Mouse (Mus musculus) heart, embryonic 12.5 days (tissue): ENCODE measurements around the gene Agbl4. TPM values are rescaled to one million over a fixed set of nuclear protein-coding genes. Genes with fewer than 3 reads are reported as not detected.

Experiments used
- ATAC-seq: fragments of 200-750 bp; cut with Nextera tagmentation; 2 replicates; pipeline ENCODE4 v1.8.0; 2017; ENCODE audit warnings: moderate TSS enrichment, moderate library complexity; ENCODE audit not compliant: insufficient number of reproducible peaks, low FRiP score
- H3K27ac ChIP-seq: fragments of 300-500 bp; sonication (generic); 2 replicates; pipeline ENCODE4 v1.5.1; 2016; ENCODE audit warnings: mild to moderate bottlenecking, moderate library complexity; ENCODE audit not compliant: poor library complexity, severe bottlenecking
- H3K27me3 ChIP-seq: fragments of 300-500 bp; sonication (generic); replicated peaks from 2 replicates; pipeline ENCODE4 v1.6.1; 2016; ENCODE audit warnings: mild to moderate bottlenecking, moderate library complexity
- H3K36me3 ChIP-seq: fragments of 300-500 bp; sonication (generic); 2 replicates; pipeline ENCODE4 v1.6.1; 2016; ENCODE audit warnings: mild to moderate bottlenecking, moderate library complexity
- H3K4me1 ChIP-seq: fragments of 300-500 bp; sonication (generic); replicated peaks from 2 replicates; pipeline ENCODE4 v1.6.1; 2016; ENCODE audit warnings: mild to moderate bottlenecking
- H3K4me2 ChIP-seq: fragments of 300-500 bp; sonication (generic); 2 replicates; pipeline ENCODE4 v1.6.1; 2016; ENCODE audit warnings: mild to moderate bottlenecking, moderate library complexity
- H3K4me3 ChIP-seq: fragments of 300-500 bp; sonication (generic); 2 replicates; pipeline ENCODE4 v1.5.1; 2016; ENCODE audit warnings: mild to moderate bottlenecking
- H3K9ac ChIP-seq: fragments of 300-500 bp; sonication (generic); 2 replicates; pipeline ENCODE4 v1.6.1; 2016; ENCODE audit warnings: mild to moderate bottlenecking, moderate library complexity
- H3K9me3 ChIP-seq: fragments of 300-500 bp; sonication (generic); replicated peaks from 2 replicates; pipeline ENCODE4 v1.6.1; 2016; ENCODE audit warnings: mild to moderate bottlenecking, moderate library complexity
- WGBS: fragments of 180-500 bp; shearing (Covaris S2); methylation state at CpG from one replicate; pipeline ENCODE4 v1.1.7; 2016; 5-methylcytosine and 5-hydroxymethylcytosine counted together
- polyA plus RNA-seq: library from polyadenylated mRNA; unstranded; fragments of >200 nt; fragmentation: Nextera tagmentation; extraction: Ambion mirVana; gene quantifications from 2 replicates; pipeline ENCODE4 v1.2.1, GENCODE M21; 2016

Agbl4 gene
- polyA plus RNA-seq, 1 experiment from 2014 or later = 0.63 TPM

DNA sequence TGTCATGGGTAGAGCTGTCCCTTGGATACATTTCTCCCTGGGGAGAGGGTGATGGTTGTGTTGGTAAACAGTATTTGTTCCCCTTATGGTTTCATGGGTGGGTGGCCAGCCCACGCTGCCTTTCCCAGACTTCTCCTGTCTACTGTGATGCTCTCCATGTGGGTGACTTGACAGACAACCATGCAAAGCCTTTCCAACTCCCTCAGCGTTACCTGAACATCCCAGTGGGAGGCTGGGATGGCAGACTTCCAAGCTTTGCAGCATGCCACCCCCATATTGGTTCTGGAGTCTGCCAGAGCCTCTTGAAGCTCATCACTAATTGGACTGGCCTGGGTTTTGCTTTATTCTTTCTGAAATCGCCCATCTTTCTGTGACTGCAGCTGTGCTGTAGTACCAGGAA is 1101.3 kb downstream of the Agbl4 start:
- no peak for ATAC-seq
- Histone ChIP-seq H3K9me3 (no peaks in the 10 kb centered on the region), H3K4me3 (no peak overlapping the region), H3K4me2 (no peak overlapping the region), H3K27ac (no peak overlapping the region), H3K27me3 (no peaks in the 10 kb centered on the region), H3K36me3 (no peaks in the 10 kb centered on the region), H3K9ac (no peak overlapping the region), H3K4me1 (no peaks in the 10 kb centered on the region)
- 50% methylated on average over 3 of the region's 3 CpGs for WGBS

DNA sequence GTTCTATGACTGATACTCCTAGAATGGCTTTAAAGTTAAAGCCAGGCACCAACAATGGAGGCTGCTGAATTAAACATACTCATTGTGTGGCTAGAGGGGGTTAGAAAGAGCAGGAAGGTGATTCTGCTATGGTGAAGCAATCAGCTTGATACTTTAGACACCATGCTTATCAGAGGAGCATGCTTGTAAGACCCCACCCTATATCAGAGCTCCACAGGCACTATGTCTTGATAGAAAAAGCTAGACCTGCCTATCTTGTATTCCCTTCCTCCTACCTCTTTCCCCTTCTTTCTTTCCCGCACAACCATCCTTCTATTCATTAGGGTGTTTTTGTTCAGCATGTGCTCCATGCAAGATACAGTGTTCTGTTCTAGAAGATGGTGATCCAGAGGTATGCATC is 1104.0 kb downstream of the Agbl4 start:
- H3K27me3 ChIP-seq = no peaks in the 10 kb centered on the region
- H3K4me3 ChIP-seq = no peak overlapping the region
- no peak overlapping the region for H3K27ac ChIP-seq
- no peaks in the 10 kb centered on the region for H3K36me3 ChIP-seq
- no peak for ATAC-seq
- no peaks in the 10 kb centered on the region for H3K9me3 ChIP-seq
- no peak overlapping the region for H3K4me2 ChIP-seq
- no peak overlapping the region for H3K9ac ChIP-seq
- WGBS = 64% methylated on average over 1 of the region's 1 CpGs
- no peaks in the 10 kb centered on the region for H3K4me1 ChIP-seq

DNA sequence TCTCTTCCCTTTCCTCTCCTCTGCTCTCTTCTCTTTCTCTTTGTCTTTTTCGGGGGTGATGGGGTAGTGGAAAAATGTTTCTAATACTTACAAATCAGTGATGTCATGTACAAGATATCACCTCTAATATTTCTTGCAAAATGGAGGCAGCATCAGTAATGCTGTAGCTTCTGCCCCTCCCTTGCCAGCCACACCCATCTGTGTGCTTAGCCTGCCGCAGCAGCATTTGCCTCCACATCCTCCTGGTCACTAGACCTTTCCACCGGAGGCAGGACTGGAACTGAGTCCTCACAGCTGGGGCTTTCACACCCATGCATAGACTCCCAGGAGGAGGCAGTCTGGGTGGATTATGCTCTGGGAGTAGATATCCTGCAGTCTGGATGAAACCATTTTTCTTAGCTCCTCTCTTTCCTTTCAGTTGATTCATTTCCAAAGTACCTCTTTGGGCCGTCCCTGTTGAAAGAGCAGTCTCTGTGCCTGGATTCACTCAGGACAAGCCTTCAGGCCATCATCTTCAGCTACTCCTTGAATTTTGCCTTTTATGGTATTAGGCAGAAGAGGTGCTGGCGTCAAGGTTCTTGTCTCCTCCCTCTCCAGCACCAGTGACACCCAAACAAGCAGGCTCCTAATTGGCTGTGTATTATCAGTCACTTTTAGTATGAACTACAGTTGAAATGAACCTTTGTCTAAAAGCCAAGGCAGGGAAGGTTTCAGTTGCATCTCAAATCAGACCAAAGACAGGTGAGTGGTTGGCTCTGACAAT is 1105.7 kb downstream of the Agbl4 start:
- no peaks in the 10 kb centered on the region for H3K27me3 ChIP-seq

DNA sequence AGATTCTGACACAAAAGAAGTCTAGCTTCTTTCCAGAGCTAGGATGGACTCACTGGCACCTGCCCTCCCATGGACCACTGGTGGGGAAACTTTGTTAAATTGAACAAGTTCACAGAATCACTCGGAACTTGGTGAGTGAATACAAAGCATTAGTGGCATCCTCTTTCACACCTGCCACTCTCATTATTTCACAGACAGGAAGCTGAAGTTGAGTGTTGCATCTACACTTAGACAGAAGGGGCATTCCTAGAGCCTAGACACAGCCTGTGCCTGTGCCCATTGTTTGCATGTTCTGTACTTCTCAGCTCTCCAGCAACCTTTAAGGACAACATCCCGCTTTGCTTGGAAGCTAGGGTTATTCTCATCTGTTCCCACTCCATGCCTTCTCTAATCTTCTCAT is 1107.5 kb downstream of the Agbl4 start:
- 83% methylated on average over 2 of the region's 2 CpGs for WGBS
- H3K9ac ChIP-seq = no peak overlapping the region
- no peak overlapping the region for H3K4me2 ChIP-seq

More for the DNA sequence above, 1105.7 kb downstream of the Agbl4 start:
- no peaks in the 10 kb centered on the region for H3K36me3 ChIP-seq
- 49% methylated on average over 5 of the region's 5 CpGs for WGBS
- H3K4me2 ChIP-seq = no peak overlapping the region
- no peak overlapping the region for H3K27ac ChIP-seq
- no peak overlapping the region for H3K9ac ChIP-seq
- H3K4me1 ChIP-seq = no peaks in the 10 kb centered on the region
- H3K4me3 ChIP-seq = no peak overlapping the region
- no peaks in the 10 kb centered on the region for H3K9me3 ChIP-seq
- no peak for ATAC-seq

DNA sequence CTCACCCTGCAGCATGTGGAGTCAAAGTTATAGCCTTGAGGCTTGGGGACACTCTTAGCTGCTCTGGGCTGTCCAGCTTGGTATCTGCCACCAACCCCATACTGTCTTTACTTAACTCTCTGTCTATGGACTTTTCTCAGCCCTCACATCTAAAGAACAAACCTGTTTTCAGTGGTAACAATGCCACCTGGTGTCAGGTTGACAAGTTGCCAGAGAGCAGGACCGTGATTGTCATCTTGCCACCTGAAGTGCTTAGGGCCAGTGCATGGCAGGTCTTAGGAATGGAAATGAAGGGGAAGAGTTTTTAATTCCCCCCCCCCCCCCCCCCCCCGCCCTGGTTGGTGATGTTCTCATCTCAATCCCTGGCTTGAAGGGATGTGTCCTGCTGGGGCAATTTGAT is 1112.7 kb downstream of the Agbl4 start:
- H3K4me1 ChIP-seq = peaks cover 16% of the 10 kb centered on the region
- H3K9ac ChIP-seq = no peak overlapping the region
- H3K27ac ChIP-seq = no peak overlapping the region
- H3K9me3 ChIP-seq = no peaks in the 10 kb centered on the region
- H3K4me3 ChIP-seq = no peak overlapping the region
- WGBS = 20% methylated on average over 2 of the region's 2 CpGs
- no peak for ATAC-seq
- H3K4me2 ChIP-seq = no peak overlapping the region
- no peaks in the 10 kb centered on the region for H3K27me3 ChIP-seq
- H3K36me3 ChIP-seq = no peaks in the 10 kb centered on the region

More for the DNA sequence above, 1107.5 kb downstream of the Agbl4 start:
- ATAC-seq = no peak
- H3K36me3 ChIP-seq = no peaks in the 10 kb centered on the region
- no peaks in the 10 kb centered on the region for H3K4me1 ChIP-seq
- H3K9me3 ChIP-seq = no peaks in the 10 kb centered on the region
- H3K27me3 ChIP-seq = no peaks in the 10 kb centered on the region
- H3K4me3 ChIP-seq = no peak overlapping the region
- no peak overlapping the region for H3K27ac ChIP-seq

DNA sequence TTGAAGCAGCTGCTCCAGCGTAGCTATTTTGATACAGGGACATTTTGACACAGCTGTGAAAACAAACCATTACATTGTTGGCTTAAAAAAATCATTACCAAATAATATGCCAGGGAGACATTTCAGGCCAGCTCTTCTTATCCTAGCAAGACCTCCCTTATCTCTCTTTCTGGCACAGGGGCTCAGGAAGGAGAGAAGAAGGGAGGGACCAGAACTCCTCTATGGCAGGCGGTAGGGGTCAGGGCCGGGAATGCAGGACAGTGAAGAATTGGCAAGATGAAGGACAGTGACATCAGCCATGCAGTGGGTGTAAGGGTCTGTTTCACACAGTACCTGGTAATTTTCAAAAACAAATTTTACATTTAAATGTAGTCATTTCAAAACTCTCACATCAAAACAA is 1116.5 kb downstream of the Agbl4 start:
- Histone ChIP-seq H3K4me2 (no peak overlapping the region), H3K4me3 (no peak overlapping the region), H3K4me1 (peaks cover 32% of the 10 kb centered on the region), H3K36me3 (no peaks in the 10 kb centered on the region), H3K27me3 (no peaks in the 10 kb centered on the region), H3K9ac (no peak overlapping the region), H3K9me3 (no peaks in the 10 kb centered on the region), H3K27ac (no peak overlapping the region)
- WGBS = 25% methylated on average over 3 of the region's 3 CpGs
- ATAC-seq = no peak

DNA sequence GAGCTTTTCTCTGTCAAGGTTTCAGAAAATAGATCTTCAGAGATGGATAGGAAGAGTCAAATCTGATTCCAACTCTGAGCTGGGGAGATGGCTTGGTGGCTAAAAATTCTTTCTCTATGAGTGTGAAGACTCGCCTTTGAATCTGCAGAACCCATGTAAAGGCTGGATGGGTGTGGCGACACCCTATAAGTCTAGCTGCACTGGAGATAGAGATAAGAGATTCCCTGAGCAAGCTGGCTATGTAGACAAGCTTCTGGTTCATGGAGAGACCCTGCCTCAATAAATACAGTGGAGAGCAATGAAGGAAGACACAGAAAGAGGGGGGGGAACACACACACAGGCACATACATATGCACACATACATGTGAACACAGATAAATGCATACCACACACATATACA is 1118.7 kb downstream of the Agbl4 start:
- Histone ChIP-seq H3K27ac (no peak overlapping the region), H3K4me3 (no peak overlapping the region), H3K9ac (no peak overlapping the region), H3K36me3 (no peaks in the 10 kb centered on the region), H3K27me3 (no peaks in the 10 kb centered on the region), H3K4me2 (no peak overlapping the region), H3K4me1 (peaks cover 32% of the 10 kb centered on the region), H3K9me3 (no peaks in the 10 kb centered on the region)
- WGBS = 82% methylated on average over 2 of the region's 2 CpGs
- no peak for ATAC-seq

DNA sequence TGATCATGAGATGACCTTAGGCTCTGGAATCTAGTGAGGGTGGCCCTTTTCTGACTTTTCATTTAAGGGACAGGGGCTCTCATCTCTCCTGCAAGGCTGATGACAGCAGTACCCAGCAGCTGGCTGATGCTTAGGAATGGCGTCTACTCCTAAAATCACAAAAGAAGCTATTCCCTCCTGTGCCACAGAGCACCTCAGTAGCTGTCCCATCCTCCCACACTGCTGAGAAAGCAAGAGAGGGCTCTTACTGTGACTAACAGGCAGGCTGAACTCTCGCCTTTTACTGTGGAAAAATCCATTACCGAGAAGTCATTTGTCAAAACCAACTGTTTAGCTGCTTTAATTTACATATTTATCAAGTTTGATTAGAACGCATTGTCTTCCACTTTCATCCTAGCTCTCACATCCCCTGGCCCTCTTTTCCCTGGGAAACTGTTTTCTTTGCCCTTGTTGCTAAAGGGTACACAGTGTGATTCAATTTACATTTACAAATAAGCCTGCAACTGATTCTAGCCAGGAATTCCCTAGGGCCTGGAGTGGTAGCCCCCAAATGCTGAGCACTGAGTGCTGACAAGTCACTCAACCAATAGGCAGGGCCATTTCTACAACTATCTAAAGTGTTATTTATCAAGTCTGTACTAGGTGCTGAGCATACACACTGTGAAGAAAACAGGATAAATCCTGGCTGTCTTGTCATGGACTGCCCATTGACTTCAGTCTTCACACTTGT is 1119.8 kb downstream of the Agbl4 start:
- Histone ChIP-seq H3K4me1 (peaks cover 32% of the 10 kb centered on the region), H3K27me3 (no peaks in the 10 kb centered on the region), H3K36me3 (no peaks in the 10 kb centered on the region), H3K9ac (no peak overlapping the region), H3K4me2 (no peak overlapping the region), H3K27ac (no peak overlapping the region), H3K4me3 (no peak overlapping the region), H3K9me3 (no peaks in the 10 kb centered on the region)
- WGBS = 28% methylated on average over 4 of the region's 4 CpGs
- ATAC-seq = no peak

DNA sequence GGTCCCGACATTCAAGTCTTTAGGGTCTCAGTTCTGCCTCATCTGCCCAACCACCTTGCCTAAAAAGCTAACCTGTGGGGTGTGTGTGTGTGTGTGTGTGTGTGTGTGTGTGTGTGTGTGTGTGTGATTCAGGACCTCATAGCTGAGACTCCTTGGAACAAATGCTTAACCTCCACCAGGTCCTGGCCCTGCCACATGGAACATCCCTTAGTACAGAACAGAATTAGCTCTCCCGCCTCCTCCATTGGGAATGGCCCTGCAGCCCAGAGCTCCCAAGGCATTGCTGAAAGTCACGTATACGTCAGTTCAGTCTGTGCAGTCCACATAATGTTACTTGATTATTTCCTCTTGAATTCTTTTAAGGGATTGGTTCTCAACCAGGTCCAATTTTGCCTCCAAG is 1120.7 kb downstream of the Agbl4 start:
- Histone ChIP-seq H3K36me3 (no peaks in the 10 kb centered on the region), H3K9ac (no peak overlapping the region), H3K27ac (no peak overlapping the region), H3K27me3 (no peaks in the 10 kb centered on the region), H3K9me3 (no peaks in the 10 kb centered on the region), H3K4me2 (no peak overlapping the region), H3K4me1 (peaks cover 32% of the 10 kb centered on the region), H3K4me3 (no peak overlapping the region)
- WGBS = 89% methylated on average over 4 of the region's 4 CpGs
- ATAC-seq = no peak

DNA sequence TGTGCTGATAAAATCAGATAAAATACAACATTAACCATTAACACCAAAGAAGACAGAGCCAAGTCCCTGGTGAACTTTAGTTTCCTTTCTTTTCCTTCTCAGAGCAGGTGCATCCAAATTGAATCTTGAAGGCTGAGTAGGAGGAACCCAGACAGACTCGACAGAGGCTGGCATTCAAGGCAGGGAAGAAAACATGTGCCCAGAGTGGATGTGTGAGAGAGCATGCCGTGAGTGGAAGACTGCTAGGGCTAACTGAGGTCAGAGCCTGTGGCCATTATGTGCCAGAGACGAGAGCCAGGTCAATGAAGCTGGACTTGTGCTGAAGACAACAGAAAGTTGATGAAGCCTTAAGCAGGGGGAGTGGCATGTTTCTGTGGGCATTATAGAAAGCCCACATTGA is 1121.8 kb downstream of the Agbl4 start:
- H3K4me2 ChIP-seq = no peak overlapping the region

DNA sequence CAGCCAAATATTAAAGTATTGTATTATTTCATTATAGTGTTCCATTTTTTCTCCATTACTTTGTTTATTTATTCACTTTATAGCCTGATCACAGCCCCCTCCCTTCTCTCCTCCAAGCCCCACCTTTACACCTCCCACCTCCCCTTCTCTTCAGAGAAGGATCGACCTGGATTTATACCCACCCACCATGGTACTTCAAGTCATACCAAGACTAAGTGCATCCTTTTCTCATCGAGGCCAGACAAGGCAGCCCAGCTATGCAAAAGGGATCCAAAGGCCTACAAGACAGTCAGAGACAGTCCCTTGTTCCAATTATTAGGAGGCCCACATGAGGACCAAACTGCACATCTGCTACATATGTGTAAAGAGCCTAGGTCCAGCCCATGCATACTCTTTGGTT is 1122.5 kb downstream of the Agbl4 start:
- H3K4me1 ChIP-seq = peaks cover 17% of the 10 kb centered on the region; the same call in 1 of the 2 replicates
- H3K9ac ChIP-seq = no peak overlapping the region
- H3K9me3 ChIP-seq = no peaks in the 10 kb centered on the region
- WGBS = 77% methylated on average over 2 of the region's 2 CpGs
- H3K4me2 ChIP-seq = no peak overlapping the region
- H3K27ac ChIP-seq = no peak overlapping the region
- no peak overlapping the region for H3K4me3 ChIP-seq
- H3K36me3 ChIP-seq = no peaks in the 10 kb centered on the region
- H3K27me3 ChIP-seq = no peaks in the 10 kb centered on the region
- no peak for ATAC-seq

More for the DNA sequence above, 1121.8 kb downstream of the Agbl4 start:
- ATAC-seq = no peak
- no peaks in the 10 kb centered on the region for H3K9me3 ChIP-seq
- 67% methylated on average over 3 of the region's 3 CpGs for WGBS
- no peaks in the 10 kb centered on the region for H3K36me3 ChIP-seq
- H3K9ac ChIP-seq = no peak overlapping the region
- H3K27me3 ChIP-seq = no peaks in the 10 kb centered on the region
- H3K27ac ChIP-seq = no peak overlapping the region
- H3K4me3 ChIP-seq = no peak overlapping the region
- H3K4me1 ChIP-seq = peaks cover 23% of the 10 kb centered on the region; the same call in 1 of the 2 replicates
